Mouse (Mus musculus) CH12.LX (cell line): ENCODE data around the gene Ice2. TPM values are rescaled to one million over a fixed set of nuclear protein-coding genes. Genes with fewer than 3 reads are reported as not detected.
A peak's percentile ranks its signal among the peaks of the same experiment; 100 is the strongest.

Source experiments
- DNase-seq: peaks from one replicate; pipeline ENCODE4 v3.0.0-alpha.2; 2013; ENCODE audit errors: extremely low read depth
- H3K27ac ChIP-seq: 2 replicates; pipeline ENCODE4 v1.5.1; 2012; ENCODE audit warnings: low read depth, mild to moderate bottlenecking, control low read depth, moderate library complexity; ENCODE audit not compliant: insufficient read depth
- H3K27me3 ChIP-seq: replicated peaks from 2 replicates; pipeline ENCODE3; 2012; ENCODE audit warnings: inconsistent platforms
- H3K36me3 ChIP-seq, 2 experiments: replicated peaks in 1 of 2; 2 replicates each; pipeline versions ENCODE3 to v1.6.1; 2012; ENCODE audit warnings: inconsistent platforms in 1 of 2, low read length in 1 of 2, mild to moderate bottlenecking in 1 of 2, mixed read lengths in 1 of 2, moderate library complexity in 1 of 2; ENCODE audit not compliant: control insufficient read depth in 1 of 2, insufficient read depth in 1 of 2
- H3K4me1 ChIP-seq, 2 experiments: 2 replicates each; pipeline ENCODE4 v1.6.1; 2012; ENCODE audit warnings: inconsistent platforms in 1 of 2, moderate library complexity in 1 of 2; ENCODE audit not compliant: insufficient read depth in 2 of 2, control insufficient read depth in 1 of 2
- H3K4me2 ChIP-seq: 2 replicates; pipeline ENCODE4 v1.6.1; 2012; ENCODE audit warnings: low read depth, mild to moderate bottlenecking, control low read depth; ENCODE audit not compliant: poor library complexity, insufficient read depth, severe bottlenecking
- H3K4me3 ChIP-seq, 3 experiments: fragments of 150-350 bp in 1 of 3; sonication (generic) in 1 of 3; replicated peaks in 1 of 3; 2 replicates each; pipeline versions ENCODE3 to v1.5.1; 2011 to 2012; ENCODE audit warnings: low read depth in 2 of 3, low read length in 2 of 3, mild to moderate bottlenecking in 2 of 3, moderate library complexity in 2 of 3, control low read depth in 1 of 3, improper control_type of control experiment in 1 of 3, inconsistent platforms in 1 of 3, mixed read lengths in 1 of 3; ENCODE audit not compliant: poor library complexity in 1 of 3
- H3K79me2 ChIP-seq: replicated peaks from 2 replicates; pipeline ENCODE4 v1.6.1; 2012; ENCODE audit warnings: mild to moderate bottlenecking, moderate library complexity; ENCODE audit not compliant: control insufficient read depth, poor library complexity, insufficient read depth, severe bottlenecking; ENCODE audit errors: extremely low read depth
- H3K9ac ChIP-seq: 2 replicates; pipeline ENCODE4 v1.6.1; 2012; ENCODE audit warnings: low read depth, mild to moderate bottlenecking, control low read depth, moderate library complexity; ENCODE audit not compliant: insufficient read depth
- H3K9me3 ChIP-seq: replicated peaks from 2 replicates; pipeline ENCODE3; 2012; ENCODE audit warnings: low read length, inconsistent platforms, mixed read lengths
- CHD1 ChIP-seq: IDR thresholded peaks from 2 replicates; pipeline ENCODE4 v1.6.1; 2012; ENCODE audit warnings: low read depth, low read length, improper control_type of control experiment, inconsistent platforms
- CTCF ChIP-seq, 2 experiments: IDR thresholded peaks in 1 of 2; conservative IDR thresholded peaks in 1 of 2; 2 replicates each; pipeline ENCODE4 v1.5.1; 2011 to 2012; ENCODE audit warnings: low read depth in 2 of 2, low read length in 2 of 2, improper control_type of control experiment in 1 of 2, inconsistent platforms in 1 of 2, mild to moderate bottlenecking in 1 of 2, moderate library complexity in 1 of 2
- E2F4 ChIP-seq: IDR thresholded peaks from 2 replicates; pipeline ENCODE4 v1.6.1; 2011; ENCODE audit warnings: low read depth, low read length, improper control_type of control experiment; ENCODE audit not compliant: insufficient replicate concordance
- ELF1 ChIP-seq: IDR thresholded peaks from 2 replicates; pipeline ENCODE4 v1.6.1; 2014; ENCODE audit warnings: low read depth, mild to moderate bottlenecking, inconsistent platforms, low read length, improper control_type of control experiment
- EP300 ChIP-seq: IDR thresholded peaks from 2 replicates; pipeline ENCODE4 v1.6.1; 2011; ENCODE audit warnings: low read length, improper control_type of control experiment
- ETS1 ChIP-seq: conservative IDR thresholded peaks from 2 replicates; pipeline ENCODE4 v1.6.1; 2012; ENCODE audit warnings: low read depth, mild to moderate bottlenecking, inconsistent platforms, low read length, improper control_type of control experiment, moderate library complexity
- MAFK ChIP-seq: IDR thresholded peaks from 2 replicates; pipeline ENCODE4 v1.6.1; 2011; ENCODE audit warnings: low read length, improper control_type of control experiment; ENCODE audit not compliant: insufficient replicate concordance
- MAZ ChIP-seq: IDR thresholded peaks from 2 replicates; pipeline ENCODE4 v1.6.1; 2012; ENCODE audit warnings: low read depth, mild to moderate bottlenecking, inconsistent platforms, low read length, improper control_type of control experiment, moderate library complexity
- MXI1 ChIP-seq: IDR thresholded peaks from 2 replicates; pipeline ENCODE4 v1.6.1; 2011; ENCODE audit warnings: mild to moderate bottlenecking, low read depth, low read length, improper control_type of control experiment
- MYC ChIP-seq: IDR thresholded peaks from 2 replicates; pipeline ENCODE4 v1.6.1; 2011; ENCODE audit warnings: low read depth, mild to moderate bottlenecking, improper control_type of control experiment, low read length
- NELFE ChIP-seq: IDR thresholded peaks from 2 replicates; pipeline ENCODE4 v1.6.1; 2011; ENCODE audit warnings: low read depth, low read length, improper control_type of control experiment
- PAX5 ChIP-seq: IDR thresholded peaks from 2 replicates; pipeline ENCODE4 v1.6.1; 2012; ENCODE audit warnings: low read length, inconsistent platforms, mixed read lengths
- POLR2A ChIP-seq: IDR thresholded peaks from 2 replicates; pipeline ENCODE4 v1.6.1; 2011; ENCODE audit warnings: low read depth, mild to moderate bottlenecking, improper control_type of control experiment, low read length
- RAD21 ChIP-seq: IDR thresholded peaks from 2 replicates; pipeline ENCODE4 v1.6.1; 2011; ENCODE audit warnings: low read depth, mild to moderate bottlenecking, low read length, improper control_type of control experiment, moderate library complexity
- RCOR1 ChIP-seq: conservative IDR thresholded peaks from 2 replicates; pipeline ENCODE4 v1.6.1; 2012; ENCODE audit warnings: low read depth, mild to moderate bottlenecking, inconsistent platforms, low read length, improper control_type of control experiment
- SMC3 ChIP-seq: IDR thresholded peaks from 2 replicates; pipeline ENCODE4 v1.6.1; 2011; ENCODE audit warnings: low read depth, low read length, improper control_type of control experiment
- TBP ChIP-seq: conservative IDR thresholded peaks from 2 replicates; pipeline ENCODE4 v1.6.1; 2011; ENCODE audit warnings: low read depth, low read length, improper control_type of control experiment
- TCF12 ChIP-seq: IDR thresholded peaks from 2 replicates; pipeline ENCODE4 v1.6.1; 2014; ENCODE audit warnings: low read depth, mild to moderate bottlenecking, inconsistent platforms, low read length, improper control_type of control experiment
- USF2 ChIP-seq: conservative IDR thresholded peaks from 2 replicates; pipeline ENCODE4 v1.6.1; 2011; ENCODE audit warnings: low read depth, low read length, improper control_type of control experiment
- ZKSCAN1 ChIP-seq: IDR thresholded peaks from 2 replicates; pipeline ENCODE4 v1.6.1; 2012; ENCODE audit warnings: low read depth, inconsistent platforms, low read length, improper control_type of control experiment, borderline replicate concordance
- ZNF384 ChIP-seq: IDR thresholded peaks from 2 replicates; pipeline ENCODE4 v1.6.1; 2012; ENCODE audit warnings: low read depth, low read length, improper control_type of control experiment, inconsistent platforms
- dilution Hi-C: fragments of 300-500 bp; cut with MboI; formaldehyde crosslinking; loops from 2 replicates; pipeline ENCODE4 v1.14.3; 2020; ENCODE audit warnings: low sequenced_read_pairs; ENCODE audit not compliant: extremely low pct_unique_long_range_greater_than_20kb, extremely low pct_ligation_motif_present
- in situ Hi-C: fragments of 300-500 bp; cut with MboI; formaldehyde crosslinking; loops from 3 replicates; pipeline ENCODE4 v1.14.3; 2019; ENCODE audit warnings: low sequenced_read_pairs, low pct_ligation_motif_present, low pct_unique_long_range_greater_than_20kb, mixed read lengths
- polyA plus RNA-seq: library from polyadenylated mRNA; unstranded; fragments of >175 nt; gene quantifications from 2 replicates; pipeline ENCODE4 v1.2.1, GENCODE M21; 2012; ENCODE audit warnings: low read depth; ENCODE audit not compliant: insufficient read length
- total RNA-seq, 2 experiments: library from RNA; depleted of rRNA; stranded (reverse); fragments of 300-350 nt in 1 of 2; fragments of >200 nt in 1 of 2; gene quantifications; 2 replicates each; pipeline ENCODE4 v1.2.3; 2012 to 2014

Gene Ice2
- total and polyA plus RNA-seq, 3 experiments: 13.3 to 23.1 (median 14.9) TPM

GRCm38 (mm10) chr9:69387296-69387695 is 10.4 kb upstream of the Ice2 start:
- dilution Hi-C loops: no loop called here
- Histone ChIP-seq H3K9ac (no peak overlapping the region), H3K9me3 (no peaks in the 10 kb centered on the region), H3K36me3 (no peaks in the 10 kb centered on the region), H3K79me2 (no peaks in the 10 kb centered on the region), H3K4me3 (no peak overlapping the region), H3K4me1 (peaks cover 0 to 9% of the 10 kb centered on the region in 2 experiments; a peak in 2 of 4 replicates), H3K27me3 (no peaks in the 10 kb centered on the region), H3K4me2 (no peak overlapping the region), H3K27ac (no peak overlapping the region)
- no peak for TF ChIP-seq CHD1
- TF ChIP-seq EP300: no peak
- no peak for TF ChIP-seq E2F4
- TF ChIP-seq PAX5: no peak
- TF ChIP-seq MYC: no peak
- no peak for TF ChIP-seq TBP
- TF ChIP-seq USF2: no peak
- TF ChIP-seq NELFE: no peak
- TF ChIP-seq ZNF384: no peak
- no peak for TF ChIP-seq POLR2A
- TF ChIP-seq RAD21: no peak
- no peak for TF ChIP-seq MAFK
- no peak for TF ChIP-seq MAZ
- TF ChIP-seq TCF12: no peak
- no peak for TF ChIP-seq ZKSCAN1
- no peak for TF ChIP-seq SMC3
- in situ Hi-C loops: no loop called here
- DNase-seq: no peak

- TF ChIP-seq CTCF (conservative IDR thresholded peaks at IDR 0.05 in 1 of 2, IDR thresholded peaks at IDR 0.05 in 1 of 2; ENCODE audit: low read depth in 2 of 2, low read length in 2 of 2) (0 out of 4 replicates have a peak, but pooled peaks of 1 of the 2 experiments have one; percentile 11), TBP (no peak), ELF1 (no peak), MXI1 (no peak), CHD1 (no peak), RAD21 (peak; percentile 23), ETS1 (no peak), RCOR1 (no peak), E2F4 (no peak), MAFK (no peak)
- Histone ChIP-seq H3K4me1 (peaks cover 6 to 27% of the 10 kb centered on the region in 2 experiments), H3K27me3 (no peaks in the 10 kb centered on the region), H3K27ac (no peak overlapping the region), H3K9ac (no peak overlapping the region), H3K79me2 (no peaks in the 10 kb centered on the region), H3K4me2 (no peak overlapping the region), H3K36me3 (no peaks in the 10 kb centered on the region), H3K4me3 (no peak overlapping the region), H3K9me3 (no peaks in the 10 kb centered on the region)
- dilution Hi-C loops: no loop called here
- DNase-seq: no peak
- in situ Hi-C loops: no loop called here
Observed at GRCm38 (mm10) chr9:69390631-69391030, 7.1 kb upstream of the Ice2 start.
